Mouse (Mus musculus) left cerebral cortex, postnatal 36 days (tissue): ENCODE measurements at regions not wholly inside any gene's neighbourhood (a gene's known extent, or its start where the extent isn't known, plus 50 kb on each side); places are given as distances from the start of the nearest gene placed in this dataset.

ENCODE experiments used
- DNase-seq, 2 experiments: peaks; one replicate each; pipeline ENCODE4 v3.0.0; 2021 to 2022; ENCODE audit warnings: low spot score in 2 of 2, mixed read lengths in 1 of 2
- intact Hi-C: fragments of 180-260 bp; cut with DNase I; formaldehyde crosslinking; loops from one replicate; pipeline ENCODE4 v1.15.1; 2025

DNA sequence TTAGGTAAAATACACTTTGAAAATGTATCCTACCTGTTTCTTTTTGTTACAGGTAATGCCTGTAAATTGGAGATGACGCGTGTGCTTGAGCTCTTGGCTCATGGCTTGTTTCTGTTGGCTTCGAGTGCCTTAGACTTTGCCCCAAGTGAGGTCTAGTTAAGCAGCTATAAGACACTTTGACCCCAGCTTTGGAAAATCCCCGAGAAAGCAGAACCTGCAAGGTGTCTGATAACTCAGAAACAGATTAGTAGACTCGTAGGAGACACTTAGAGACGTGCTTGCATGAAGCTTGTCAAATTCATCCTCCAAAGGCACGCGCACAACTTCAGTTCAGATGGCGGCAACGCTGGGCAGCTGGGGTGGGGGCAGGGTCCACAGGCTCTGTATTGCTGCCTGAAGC is 153.8 kb downstream of the Pmp22 start:
- intact Hi-C loops: no loop called here
- no peak for DNase-seq

GRCm38 (mm10) chr11:63286026-63286425 is 157.2 kb downstream of the Pmp22 start:
- DNase-seq: no peak
- intact Hi-C loops: no loop called here

- DNase-seq: no peak
- intact Hi-C loops: no loop called here
These were observed 159.0 kb downstream of the Pmp22 start for GRCm38 (mm10) chr11:63287766-63288165.

- intact Hi-C loops: no loop called here
- no peak for DNase-seq
These were observed 161.8 kb downstream of the Pmp22 start for GRCm38 (mm10) chr11:63290618-63291017.

GRCm38 (mm10) chr11:63293485-63293884 is 164.7 kb downstream of the Pmp22 start:
- intact Hi-C loops: no loop called here
- DNase-seq: no peak

DNA sequence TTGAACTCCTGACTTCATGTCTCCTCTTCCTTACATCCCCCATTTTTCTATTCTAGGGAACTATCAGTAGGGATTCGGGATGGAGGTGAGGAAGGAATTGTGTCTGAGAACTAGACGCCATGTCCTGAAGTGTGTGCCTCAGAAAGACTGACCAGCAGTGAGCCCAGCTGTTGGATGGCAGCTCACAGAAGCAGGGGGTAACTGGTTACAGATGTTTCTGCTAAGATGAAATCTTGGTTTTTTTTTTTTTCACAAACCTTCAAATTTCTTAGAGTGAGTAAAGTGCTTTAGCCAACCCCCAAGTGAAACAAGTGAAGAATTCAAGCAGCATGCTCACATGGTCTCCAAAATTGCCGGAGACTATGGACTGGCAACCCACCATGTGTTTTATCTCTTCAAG is 165.7 kb downstream of the Pmp22 start:
- no peak for DNase-seq
- intact Hi-C loops: no loop called here

- DNase-seq: no peak
These were observed 167.7 kb downstream of the Pmp22 start for GRCm38 (mm10) chr11:63296476-63296875.

DNA sequence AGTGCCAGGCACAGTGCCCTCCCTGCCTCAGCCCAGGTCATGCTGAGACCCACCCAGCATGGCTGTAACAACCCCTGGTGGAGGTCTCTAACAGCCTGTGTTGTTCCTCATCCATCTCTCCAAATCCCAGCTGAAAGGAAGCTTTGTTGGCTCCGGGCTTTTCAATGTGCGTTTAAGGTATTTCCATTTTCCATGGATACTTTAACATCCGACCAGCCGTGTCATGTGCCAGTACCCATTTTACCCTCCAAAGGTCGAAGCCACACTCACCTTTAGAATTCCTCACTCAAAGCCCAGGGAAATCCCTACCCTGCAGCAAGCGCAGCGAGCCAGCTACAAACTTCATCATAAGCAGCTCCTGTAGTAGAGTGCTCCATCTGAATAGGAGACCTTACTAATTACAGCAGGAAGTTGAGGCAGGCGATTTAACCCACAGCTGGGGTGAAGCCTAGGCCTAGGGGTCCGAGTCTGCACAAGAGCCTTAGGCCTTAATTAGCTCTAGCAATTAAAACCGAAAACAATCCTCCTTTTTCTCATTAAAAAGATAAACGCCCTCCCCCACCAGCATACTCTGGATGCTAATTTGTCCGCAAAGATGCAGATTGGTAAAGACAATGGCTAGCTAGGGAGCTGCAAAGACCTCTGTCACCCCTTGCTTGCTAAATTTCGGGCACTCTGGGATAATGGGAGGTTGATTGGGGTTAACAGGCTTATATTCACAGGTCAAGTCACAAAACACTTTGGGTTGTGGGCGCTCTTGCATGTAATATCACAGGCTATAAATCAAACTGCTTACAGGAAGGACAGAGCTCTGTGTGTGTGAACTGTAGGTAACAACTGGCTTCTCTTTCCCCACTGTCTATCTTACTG is 171.2 kb downstream of the Pmp22 start:
- intact Hi-C loops: no loop called here
- DNase-seq: no peak

More at GRCm38 (mm10) chr11:63296476-63296875, 167.7 kb downstream of the Pmp22 start:
- intact Hi-C loops: no loop called here

DNA sequence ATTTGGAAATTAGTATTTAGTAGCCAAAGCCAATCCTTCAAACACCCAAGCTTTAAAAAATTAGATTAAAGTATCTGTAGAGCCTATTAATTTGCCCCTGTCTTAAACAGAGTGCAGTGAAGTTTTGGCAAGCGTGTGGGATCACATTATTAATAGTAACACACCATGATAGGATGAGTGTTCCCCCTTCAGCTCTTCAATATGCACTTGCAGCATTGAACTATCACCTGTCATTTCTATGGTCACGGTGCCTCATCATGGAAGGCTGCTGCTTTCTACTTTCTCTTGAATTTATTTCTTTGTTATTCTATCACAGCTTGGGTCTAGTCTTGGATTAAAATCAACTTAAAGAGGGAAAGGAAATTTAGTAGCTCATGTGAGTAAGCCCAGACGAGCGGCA is 196.4 kb downstream of the Pmp22 start:
- DNase-seq: no peak
- intact Hi-C loops: no loop called here

DNA sequence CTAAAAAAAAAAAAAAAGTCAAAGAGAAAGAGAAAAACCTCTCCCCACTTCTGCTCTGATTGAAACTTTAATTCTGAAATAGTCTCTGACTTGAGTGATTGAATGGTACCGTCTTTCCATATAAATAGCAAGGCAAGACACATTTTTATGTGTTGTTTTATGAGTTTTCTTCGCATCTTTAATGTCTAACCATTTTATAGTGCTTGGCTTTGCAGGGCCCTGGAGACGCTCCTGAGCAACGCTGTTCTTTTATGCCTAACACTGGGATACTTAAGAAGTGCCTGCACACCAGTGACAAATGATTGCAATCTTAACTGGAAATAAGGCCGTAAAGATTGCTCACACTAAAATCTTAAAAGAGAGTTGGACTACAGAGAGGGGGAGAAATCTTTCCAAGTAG is 198.1 kb downstream of the Pmp22 start:
- no peak for DNase-seq
- intact Hi-C loops: no loop called here

DNA sequence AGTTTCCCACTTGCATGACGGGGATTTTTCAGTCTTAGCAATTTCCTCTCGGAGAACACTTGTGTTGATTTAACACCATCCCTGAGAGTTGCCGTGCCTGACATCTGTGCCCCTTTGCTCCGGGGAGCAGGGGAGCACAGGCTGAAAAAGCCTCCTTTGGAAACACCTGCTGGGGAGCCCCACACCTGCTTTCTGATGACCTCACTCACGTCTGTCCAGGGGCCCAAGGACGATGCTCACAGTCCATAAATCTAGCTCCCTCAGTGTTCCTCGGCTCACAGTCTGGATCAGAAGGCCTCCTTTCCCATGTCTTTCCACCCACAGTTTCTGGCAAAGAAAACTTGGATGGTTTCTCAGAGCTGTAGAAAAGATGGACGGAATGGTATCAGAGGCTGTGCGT is 208.7 kb downstream of the Pmp22 start:
- intact Hi-C loops: no loop called here

DNA sequence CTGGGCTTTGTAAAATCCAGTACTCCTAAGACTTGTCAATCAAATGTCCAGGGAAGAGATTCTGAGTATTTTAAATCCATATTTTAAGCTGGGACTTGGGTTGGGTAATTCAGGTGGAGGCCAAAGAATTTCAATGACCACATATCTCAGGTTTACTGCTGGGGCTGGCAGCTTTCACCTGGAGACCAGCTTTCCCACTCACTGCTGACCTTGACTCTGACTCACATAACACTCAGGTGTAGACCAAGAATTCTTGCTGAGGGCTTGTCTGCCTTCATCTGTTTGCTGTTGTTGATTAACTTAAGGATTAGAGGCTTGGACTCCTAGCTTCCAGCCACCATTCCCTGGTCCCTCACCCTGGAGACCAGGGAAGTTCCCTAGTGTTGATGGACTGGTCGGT is 209.5 kb downstream of the Pmp22 start:
- DNase-seq: no peak
- intact Hi-C loops: no loop called here

More for the DNA sequence above, 208.7 kb downstream of the Pmp22 start:
- no peak for DNase-seq

GRCm38 (mm10) chr11:63345653-63346052 is 216.9 kb downstream of the Pmp22 start:
- intact Hi-C loops: no loop called here
- DNase-seq: no peak

DNA sequence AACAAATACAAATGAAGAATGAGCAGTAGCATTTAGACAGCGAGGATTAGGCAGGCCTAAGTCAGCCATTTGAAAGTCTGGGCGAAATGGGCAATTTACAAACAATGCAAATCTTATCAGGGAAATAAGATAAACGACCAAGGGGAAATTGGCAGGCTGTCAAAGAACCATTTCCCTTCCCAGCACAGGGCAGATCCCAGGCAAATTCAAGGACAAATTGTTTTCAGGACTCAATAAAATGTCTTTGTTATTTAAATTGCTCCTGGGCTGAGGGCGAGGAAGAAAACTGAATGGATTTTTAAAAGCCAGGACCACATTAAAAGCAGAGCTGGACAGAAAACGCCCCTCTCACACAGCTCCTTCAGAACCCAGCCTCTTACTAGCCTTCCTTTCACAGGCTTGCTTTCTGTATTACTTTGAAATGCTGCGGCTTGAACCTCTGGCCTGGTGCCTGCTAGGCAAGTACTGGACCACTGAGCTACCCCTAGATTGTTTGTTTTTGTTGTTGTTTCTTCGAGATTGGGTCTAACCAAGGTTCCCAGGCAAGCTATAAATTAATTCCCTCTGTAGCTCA is 221.4 kb downstream of the Pmp22 start:
- intact Hi-C loops: no loop called here
- DNase-seq: no peak

DNA sequence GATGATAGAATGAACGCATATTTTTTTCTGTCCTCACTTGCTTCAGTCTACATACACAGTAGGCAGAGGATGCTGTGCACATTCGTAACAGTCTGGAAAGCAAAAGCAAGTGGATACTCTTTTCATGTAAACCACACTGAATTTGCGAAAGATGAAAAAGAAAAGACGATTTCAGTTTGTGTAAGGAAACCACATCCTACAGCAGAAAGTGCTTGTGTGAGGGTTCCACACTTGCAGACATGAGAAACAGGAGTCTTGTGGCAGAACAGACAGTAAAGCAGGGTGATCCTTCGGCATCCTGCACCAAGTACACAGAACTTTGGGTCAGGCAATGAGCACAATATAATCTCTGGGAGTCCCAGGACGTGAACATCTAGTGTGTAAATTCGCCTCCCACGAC is 223.2 kb downstream of the Pmp22 start:
- intact Hi-C loops: no loop called here
- no peak for DNase-seq

- no peak for DNase-seq
- intact Hi-C loops: no loop called here
These were observed 224.2 kb downstream of the Pmp22 start for GRCm38 (mm10) chr11:63352990-63353389.

- no peak for DNase-seq
- intact Hi-C loops: no loop called here
These were observed 224.9 kb downstream of the Pmp22 start for GRCm38 (mm10) chr11:63353671-63354070.

- intact Hi-C loops: no loop called here
- DNase-seq: no peak
These were observed 229.1 kb downstream of the Pmp22 start for GRCm38 (mm10) chr11:63357772-63358344.

DNA sequence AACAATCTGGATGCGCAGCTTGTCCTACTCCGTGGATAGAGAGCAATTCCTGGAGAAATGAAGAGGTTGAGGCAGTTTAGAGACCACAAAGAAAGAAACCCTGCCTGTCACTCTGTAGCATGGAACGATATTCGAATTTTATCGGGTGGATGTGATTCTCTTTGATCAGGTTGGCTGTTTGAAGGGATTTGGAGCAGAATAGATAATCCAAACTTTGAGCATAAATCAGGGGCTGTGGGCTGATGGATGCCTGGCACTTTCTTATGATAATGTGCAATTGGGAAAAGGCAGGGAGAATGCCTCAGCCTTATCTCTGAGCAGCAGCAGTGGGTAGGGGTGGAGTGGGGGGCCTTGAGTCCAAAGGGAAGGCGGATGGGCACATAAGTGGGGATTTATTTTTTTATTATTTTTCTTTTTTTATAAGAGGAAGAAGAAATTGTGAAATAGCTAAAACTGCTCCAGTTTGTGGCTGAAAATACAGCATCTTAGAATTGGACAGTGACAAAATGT is 239.0 kb downstream of the Pmp22 start:
- no peak for DNase-seq
- intact Hi-C loops: no loop called here

GRCm38 (mm10) chr11:63369475-63369874 is 240.7 kb downstream of the Pmp22 start:
- no peak for DNase-seq
- intact Hi-C loops: no loop called here

DNA sequence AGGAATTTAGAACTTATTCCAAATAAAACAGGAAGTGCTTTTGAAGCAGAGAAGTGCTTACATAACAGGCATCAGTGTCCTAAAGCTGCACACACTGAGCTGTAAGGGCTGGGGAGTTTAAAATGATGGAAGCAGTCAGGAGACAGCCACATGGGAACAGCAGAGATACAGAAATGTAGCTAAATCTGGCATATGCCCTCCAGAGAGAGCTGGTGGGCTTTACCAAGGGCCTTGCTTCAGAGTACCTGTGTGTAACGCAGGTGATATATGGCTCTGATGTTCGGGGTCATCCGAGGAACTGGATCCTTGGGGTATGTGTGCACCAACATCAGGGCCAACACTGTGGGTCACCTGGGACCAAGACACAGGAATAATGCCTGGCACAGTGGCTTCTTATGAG is 247.5 kb downstream of the Pmp22 start:
- DNase-seq: no peak
- intact Hi-C loops: no loop called here
